Mouse (Mus musculus) retina, embryonic 14.5 days (tissue): ENCODE measurements around the gene Smarca4.

Source experiments
- DNase-seq: peaks from one replicate; pipeline ENCODE4 v3.0.0-alpha.2; 2015; ENCODE audit warnings: low spot score

Gene Smarca4

GRCm38 (mm10) chr9:21723377-21724146 is 107.6 kb downstream of the Smarca4 start, which contains the start of gene Ldlr:
Gene Ldlr, plus strand, starts transcription at chr9:21723483.
- peak; percentile 91 for DNase-seq

GRCm38 (mm10) chr9:21724147-21724536 is 108.2 kb downstream of the Smarca4 start:
- DNase-seq: peak; percentile 94

DNA sequence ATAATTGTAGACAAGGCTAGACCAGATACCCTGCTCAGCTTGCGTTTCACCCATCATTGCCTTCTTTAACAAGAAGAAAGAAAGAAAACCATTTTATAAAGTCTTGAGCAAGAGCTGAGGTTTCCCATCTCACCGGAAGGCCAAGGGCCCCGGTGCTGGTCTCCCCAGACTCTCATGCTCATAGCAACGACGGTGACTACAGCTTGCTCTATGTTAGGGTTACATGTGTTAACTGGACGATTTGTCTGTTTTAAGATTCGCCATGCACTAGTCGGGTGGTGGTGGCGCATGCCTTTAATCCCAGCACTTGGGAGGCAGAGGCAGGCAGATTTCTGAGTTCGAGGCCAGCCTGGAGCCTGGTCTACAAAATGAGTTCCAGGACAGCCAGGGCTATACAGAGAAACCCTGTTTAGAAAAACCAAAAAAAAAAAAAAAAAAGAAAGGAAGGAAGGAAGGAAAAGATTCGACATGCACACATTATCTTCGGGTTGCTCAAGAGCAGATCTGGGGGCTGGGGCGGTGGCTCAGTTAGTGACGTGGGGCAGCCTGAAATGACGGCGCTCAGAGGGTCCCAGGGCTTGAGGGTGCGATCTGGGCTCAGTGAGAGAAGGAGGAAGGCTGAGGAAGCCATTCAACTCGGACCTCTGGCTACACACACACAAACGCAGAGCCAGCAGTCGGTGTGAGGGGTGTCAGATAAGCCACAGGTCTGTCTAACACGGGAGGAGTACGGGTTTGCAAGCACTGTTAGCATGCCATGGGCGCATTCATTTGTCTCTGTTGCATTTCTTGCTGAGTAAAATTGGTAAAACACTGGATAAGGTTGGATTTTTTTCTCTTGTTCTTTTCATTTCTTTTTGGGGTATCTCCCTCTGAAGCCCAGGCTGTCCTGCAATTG is 109.5 kb downstream of the Smarca4 start:
- DNase-seq: no peak

DNA sequence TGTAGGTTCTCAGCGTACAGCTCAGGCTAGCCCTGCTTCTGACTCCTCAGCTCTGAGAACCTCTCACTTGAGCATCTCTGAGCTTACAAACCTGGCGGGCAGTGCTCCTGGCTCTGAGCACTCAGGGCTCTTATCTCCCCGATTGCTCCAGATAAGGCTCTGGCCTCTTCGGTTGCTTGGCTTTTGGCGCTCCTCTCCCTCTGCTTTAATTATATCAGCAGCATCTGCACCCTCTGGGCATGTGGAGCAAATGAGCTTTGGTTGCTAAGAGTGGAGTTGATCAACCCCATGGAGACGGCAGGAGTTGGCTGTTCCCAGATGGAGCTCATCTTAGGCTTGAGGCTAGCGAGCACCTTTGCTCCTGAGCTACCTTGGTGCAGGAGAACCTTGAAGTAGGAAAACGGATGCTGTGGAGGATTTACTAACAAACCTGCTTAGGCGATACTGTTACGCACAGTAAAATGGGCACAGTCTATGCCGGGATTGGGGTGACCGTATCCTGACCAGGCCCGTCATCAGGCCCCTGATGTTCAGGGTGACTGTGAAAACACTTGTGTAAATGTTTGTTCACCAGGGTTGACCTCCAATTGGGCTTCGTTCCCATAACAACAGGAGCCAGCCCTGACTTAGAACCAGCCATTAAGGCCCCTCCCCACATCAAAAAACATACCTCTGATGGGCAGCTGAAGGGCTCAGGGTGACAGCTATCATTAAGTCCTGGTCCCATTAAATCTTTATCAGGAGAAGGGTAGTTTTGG is 110.4 kb downstream of the Smarca4 start:
- no peak for DNase-seq

DNA sequence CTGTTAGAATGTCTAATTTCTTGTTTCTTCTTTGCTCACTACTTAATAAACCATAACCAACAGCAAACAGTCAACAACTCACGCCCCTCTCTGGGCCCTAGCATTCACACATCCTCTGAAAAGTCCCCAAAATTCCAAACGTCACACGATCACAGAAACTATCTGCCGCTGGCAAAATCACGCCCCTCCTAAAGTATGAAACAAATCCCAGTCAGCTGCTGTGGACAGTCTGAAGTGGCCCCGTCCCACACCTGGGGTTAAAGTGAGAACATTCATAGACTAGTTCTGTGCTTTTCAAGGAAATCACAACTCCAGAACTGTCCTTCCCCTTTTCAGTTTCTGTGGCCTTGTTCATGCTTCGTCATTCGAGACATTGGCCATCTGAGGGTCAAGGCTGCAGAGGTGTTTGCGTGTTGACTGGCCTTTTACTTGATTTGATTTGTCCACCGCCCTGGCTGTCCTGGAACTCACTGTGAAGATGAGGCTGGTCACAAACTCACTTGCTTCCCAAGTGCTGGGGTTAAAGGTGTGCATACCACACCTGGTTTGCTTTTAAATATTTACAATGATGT is 112.4 kb downstream of the Smarca4 start:
- DNase-seq: no peak

DNA sequence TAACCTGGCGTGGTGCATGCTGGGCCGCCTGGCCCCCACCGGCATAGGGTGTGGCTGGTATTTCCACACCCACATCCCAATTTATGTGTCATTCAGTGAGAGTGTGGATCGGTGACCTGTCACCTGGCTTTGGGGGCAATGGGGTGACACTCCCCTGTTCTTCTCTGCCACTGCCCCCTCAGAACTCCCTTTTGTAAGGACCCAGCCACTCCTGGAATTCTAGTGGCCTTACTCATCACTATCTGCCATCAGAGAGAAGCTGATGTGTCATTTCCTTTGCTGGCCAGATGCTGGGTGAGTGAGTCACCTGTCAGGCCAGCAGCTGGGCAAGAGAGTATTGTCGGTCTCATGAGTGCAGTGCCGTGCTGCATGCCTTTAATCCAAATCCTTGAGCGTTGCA is 113.3 kb downstream of the Smarca4 start:
- DNase-seq: no peak

- DNase-seq: no peak
Observed at GRCm38 (mm10) chr9:21732288-21732687, 116.3 kb downstream of the Smarca4 start.

DNA sequence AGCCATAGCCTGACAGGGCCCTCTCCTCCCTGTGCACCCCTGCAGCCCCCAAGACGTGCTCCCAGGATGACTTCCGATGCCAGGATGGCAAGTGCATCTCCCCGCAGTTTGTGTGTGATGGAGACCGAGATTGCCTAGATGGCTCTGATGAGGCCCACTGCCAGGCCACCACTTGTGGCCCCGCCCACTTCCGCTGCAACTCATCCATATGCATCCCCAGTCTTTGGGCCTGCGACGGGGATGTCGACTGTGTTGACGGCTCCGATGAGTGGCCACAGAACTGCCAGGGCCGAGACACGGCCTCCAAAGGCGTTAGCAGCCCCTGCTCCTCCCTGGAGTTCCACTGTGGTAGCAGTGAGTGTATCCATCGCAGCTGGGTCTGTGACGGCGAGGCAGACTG is 117.5 kb downstream of the Smarca4 start:
- DNase-seq: no peak

GRCm38 (mm10) chr9:21733989-21734388 is 118.0 kb downstream of the Smarca4 start:
- no peak for DNase-seq

- DNase-seq: no peak
Observed at GRCm38 (mm10) chr9:21735126-21735525, 119.2 kb downstream of the Smarca4 start.

- no peak for DNase-seq
Observed at GRCm38 (mm10) chr9:21736580-21736979, 120.6 kb downstream of the Smarca4 start.

DNA sequence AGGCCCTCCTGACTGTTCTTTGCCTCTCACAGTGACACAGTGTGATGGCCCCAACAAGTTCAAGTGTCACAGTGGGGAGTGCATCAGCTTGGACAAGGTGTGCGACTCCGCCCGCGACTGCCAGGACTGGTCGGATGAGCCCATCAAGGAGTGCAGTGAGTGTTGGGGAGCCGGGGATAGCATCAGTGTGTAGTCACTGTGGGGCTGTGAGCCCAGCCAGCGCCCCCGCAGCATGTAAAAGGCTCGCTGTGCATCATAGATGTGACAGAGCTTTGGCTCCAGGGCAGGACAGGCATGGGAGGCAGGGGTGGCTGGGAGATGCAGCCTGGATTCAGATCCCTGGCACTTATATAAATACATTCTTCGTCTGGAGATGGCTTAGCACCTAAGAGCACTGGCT is 121.2 kb downstream of the Smarca4 start:
- DNase-seq: no peak

GRCm38 (mm10) chr9:21738776-21739175 is 122.8 kb downstream of the Smarca4 start:
- DNase-seq: no peak

DNA sequence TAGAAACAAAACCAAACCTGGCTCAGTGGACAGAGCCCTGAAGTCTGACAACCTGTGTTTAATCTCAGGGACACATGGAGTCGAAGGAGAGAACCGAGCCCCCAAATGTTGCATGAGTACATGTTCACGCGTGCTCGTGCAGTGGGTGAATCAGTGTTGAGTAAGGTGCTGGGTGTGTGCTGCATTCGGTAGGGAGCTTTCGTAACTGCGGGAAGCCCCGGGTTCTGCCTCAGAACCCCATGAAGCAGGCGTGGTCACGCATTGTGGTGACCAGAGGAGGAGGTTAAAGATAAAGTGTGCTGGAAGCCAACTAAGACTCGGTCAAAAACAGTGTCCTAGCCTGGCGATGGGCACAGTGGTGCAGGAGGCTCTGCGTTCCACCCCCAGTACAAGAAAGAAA is 124.5 kb downstream of the Smarca4 start:
- no peak for DNase-seq

DNA sequence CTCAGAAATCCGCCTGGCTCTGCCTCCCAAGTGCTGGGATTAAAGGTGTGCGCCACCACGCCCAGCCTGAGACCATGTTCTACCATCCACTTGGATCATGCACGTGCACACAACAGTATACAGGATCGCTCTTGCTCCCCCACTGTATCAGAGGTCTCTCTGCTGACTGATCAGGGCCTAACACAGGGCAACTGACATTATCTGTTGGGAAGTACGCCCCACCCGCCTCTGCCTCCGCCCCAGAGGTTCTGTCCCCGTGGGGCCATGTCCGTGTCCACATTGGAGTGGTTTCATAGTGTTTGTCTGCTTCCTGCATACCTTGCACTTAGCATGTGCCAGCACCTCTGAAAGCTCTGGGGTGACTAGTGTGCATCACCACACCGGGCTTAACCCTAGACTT is 125.5 kb downstream of the Smarca4 start:
- DNase-seq: no peak

DNA sequence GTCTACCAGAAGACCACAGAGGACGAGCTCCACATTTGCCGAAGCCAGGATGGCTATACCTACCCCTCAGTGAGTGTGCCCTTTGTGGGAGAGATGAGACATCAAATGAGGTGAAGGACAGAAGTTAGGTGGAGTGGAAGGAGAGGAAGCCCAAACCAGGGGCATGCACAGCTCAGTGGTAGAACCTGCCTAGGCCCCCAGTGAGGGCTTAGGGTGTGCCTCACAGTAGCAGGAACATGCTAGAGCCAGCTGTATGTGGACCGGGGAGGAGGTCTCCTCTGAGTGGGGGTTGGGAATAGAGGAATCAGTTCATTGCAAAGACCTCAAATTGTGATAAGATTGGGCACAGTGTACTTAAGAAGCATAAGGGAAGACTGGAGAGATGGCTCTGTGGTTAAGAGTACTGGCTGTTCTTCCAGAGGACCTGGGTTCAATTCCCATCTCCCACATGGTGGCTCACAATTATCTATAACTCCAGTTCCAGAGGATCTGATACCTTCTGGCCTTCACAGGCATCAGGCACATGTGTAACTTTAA is 131.3 kb downstream of the Smarca4 start:
- no peak for DNase-seq

DNA sequence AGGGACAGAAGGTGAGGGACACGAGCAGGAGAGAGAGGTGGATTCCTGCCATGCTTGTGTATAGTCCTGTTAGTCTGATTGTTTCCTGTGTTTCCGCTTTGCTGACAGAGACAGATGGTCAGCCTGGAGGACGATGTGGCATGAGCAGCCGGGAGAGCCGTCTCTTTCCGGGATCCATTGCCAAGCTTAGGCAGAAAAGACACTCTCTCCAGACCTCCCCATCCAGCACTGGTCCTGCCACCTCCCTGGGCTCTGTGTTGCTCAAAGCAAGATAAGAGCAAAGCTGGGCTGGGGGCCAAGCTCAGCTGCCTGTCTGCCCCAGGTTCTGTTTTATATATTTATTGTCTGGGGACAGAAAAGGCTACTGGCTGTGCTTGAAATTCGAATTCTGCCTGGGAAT is 132.1 kb downstream of the Smarca4 start:
- no peak for DNase-seq

- DNase-seq: no peak
Observed at GRCm38 (mm10) chr9:21748491-21748890, 132.5 kb downstream of the Smarca4 start.

DNA sequence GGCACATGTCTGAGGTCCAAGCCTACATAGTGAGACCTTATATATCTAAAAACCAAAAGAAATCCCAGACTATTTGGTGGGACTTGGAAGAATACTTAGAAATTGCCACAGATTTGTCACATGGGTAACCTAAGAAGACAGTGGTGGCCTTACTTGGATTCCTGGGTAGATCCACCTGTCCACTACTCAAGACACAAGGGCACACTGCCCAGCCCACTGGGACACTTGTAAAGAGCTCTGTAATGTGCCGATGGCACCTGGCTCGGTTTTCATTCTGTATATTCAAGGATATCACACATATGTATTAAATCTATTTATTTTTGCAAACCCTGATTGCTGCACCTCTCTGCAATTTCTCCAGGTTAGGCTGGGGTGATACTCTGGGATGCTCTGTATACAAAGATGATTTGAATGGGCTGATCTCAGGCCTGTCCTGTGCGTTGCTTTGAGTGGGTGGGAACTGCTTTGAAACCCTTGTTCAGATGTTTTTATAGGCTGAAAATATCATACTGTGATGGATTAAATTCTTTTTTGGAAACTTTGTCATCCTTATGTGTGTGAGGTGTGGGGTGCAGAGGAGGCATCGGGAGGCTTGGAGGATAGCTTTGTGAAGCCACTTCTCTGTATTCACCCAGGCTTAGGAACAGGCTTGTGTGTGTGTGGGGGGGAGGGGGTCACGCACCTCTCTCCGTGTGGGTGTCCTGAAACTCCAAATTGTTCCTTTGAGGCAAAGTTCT is 133.6 kb downstream of the Smarca4 start:
- DNase-seq: no peak

GRCm38 (mm10) chr9:21750370-21750769 is 134.4 kb downstream of the Smarca4 start:
- no peak for DNase-seq

DNA sequence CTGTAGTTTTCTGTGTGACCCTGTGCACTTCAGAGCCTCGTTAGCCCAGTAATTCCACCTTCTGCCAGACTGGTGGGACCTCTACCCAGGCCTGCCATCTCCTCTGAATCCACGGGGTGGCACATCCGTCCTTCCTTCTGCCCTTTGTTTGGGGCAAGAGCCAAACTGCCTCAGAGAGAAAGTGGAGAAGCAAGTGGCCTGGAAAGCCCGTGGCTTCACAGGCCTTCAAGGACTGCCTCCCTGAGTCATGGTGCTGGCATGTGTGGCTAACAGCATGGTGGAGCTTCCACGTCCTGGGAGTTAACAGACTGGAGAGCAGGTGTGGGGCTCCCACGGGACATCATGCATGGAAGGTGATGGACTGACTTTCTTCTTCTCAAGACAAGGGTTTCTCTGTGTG is 135.4 kb downstream of the Smarca4 start:
- peak; percentile 24 for DNase-seq
